In genomic region chr2:49625581-49625980, GRCm38 (mm10) we compare ENCODE assay signal across 20 mouse cellular contexts. TPM values are rescaled to one million over a fixed set of nuclear protein-coding genes. Genes with fewer than 3 reads are reported as not detected.
DNase-seq lines count a peak whose midpoint lies in the region; ATAC-seq and TF ChIP-seq lines count a peak whose summit lies in the region.
"Had no signal": no experiment of that assay in that cellular context is flagged by ENCODE, and none has a peak within 500 bp of the region (broad histone marks: within the 10 kb centered on the region; RNA-seq: fewer than 3 reads in every experiment).

No protein-coding gene starts in this region.

- no peaks in the 10 kb centered on the region for H3K9me3 ChIP-seq in embryonic facial prominence, embryonic 13.5 days
- no peaks in the 10 kb centered on the region; the same call in 1 of the 2 replicates for H3K9me3 ChIP-seq in embryonic facial prominence, embryonic 10.5 days
- H3K9me3 ChIP-seq in stomach, embryonic 16.5 days (replicated peaks; ENCODE audit: control insufficient read depth, low read length): no peaks in the 10 kb centered on the region
- no peaks in the 10 kb centered on the region for H3K9me3 ChIP-seq in stomach, postnatal 0 days (ENCODE audit: control insufficient read depth, low read length)
- H3K9me3 ChIP-seq: G1E; hindbrain, embryonic 15.5 days had no signal

- WGBS in embryonic facial prominence, embryonic 13.5 days: 69% methylated on average over 1 of the region's 1 CpGs
- 94% methylated on average over 1 of the region's 1 CpGs for WGBS in embryonic facial prominence, embryonic 10.5 days
- 50% methylated on average over 1 of the region's 1 CpGs for WGBS in stomach, embryonic 16.5 days
- 50% methylated on average over 1 of the region's 1 CpGs for WGBS in stomach, postnatal 0 days

- intact Hi-C loops in left cerebral cortex, postnatal 14 days (cut with DNase I): no loop called here
- intact Hi-C loops in left cerebral cortex, postnatal 36 days (cut with DNase I): no loop called here

- H3K36me3 ChIP-seq in embryonic facial prominence, embryonic 13.5 days: peaks cover 4% of the 10 kb centered on the region; the same call in 1 of the 2 replicates
- H3K36me3 ChIP-seq in embryonic facial prominence, embryonic 10.5 days (replicated peaks): peaks cover 56% of the 10 kb centered on the region
- H3K36me3 ChIP-seq in stomach, embryonic 16.5 days (ENCODE audit: control insufficient read depth, insufficient read depth, low read length): no peaks in the 10 kb centered on the region
- no peaks in the 10 kb centered on the region for H3K36me3 ChIP-seq in stomach, postnatal 0 days (ENCODE audit: control insufficient read depth, insufficient read depth, low read length)
- H3K36me3 ChIP-seq: G1E; heart, embryonic 12.5 days had no signal

- TF ChIP-seq CTCF in stomach, postnatal 0 days (IDR thresholded peaks at IDR 0.05; ENCODE audit: low read depth): no peak

- no peak overlapping the region for H3K4me2 ChIP-seq in embryonic facial prominence, embryonic 13.5 days
- no peak overlapping the region for H3K4me2 ChIP-seq in stomach, embryonic 16.5 days (ENCODE audit: low read depth, low read length)
- H3K4me2 ChIP-seq in stomach, postnatal 0 days (replicated peaks; ENCODE audit: low read depth): no peak overlapping the region
- H3K4me2 ChIP-seq: heart, embryonic 12.5 days; hindbrain, embryonic 15.5 days had no signal

- no peaks in the 10 kb centered on the region for H3K27me3 ChIP-seq in embryonic facial prominence, embryonic 13.5 days
- no peaks in the 10 kb centered on the region for H3K27me3 ChIP-seq in embryonic facial prominence, embryonic 10.5 days (replicated peaks; ENCODE audit: low read depth, poor library complexity, severe bottlenecking)
- H3K27me3 ChIP-seq in stomach, embryonic 16.5 days (ENCODE audit: control insufficient read depth, insufficient read depth, low read length): no peaks in the 10 kb centered on the region
- no peaks in the 10 kb centered on the region for H3K27me3 ChIP-seq in stomach, postnatal 0 days (ENCODE audit: control insufficient read depth, insufficient read depth, low read length)
- H3K27me3 ChIP-seq: hindbrain, embryonic 15.5 days had no signal

- peak overlapping the region; percentile 49; the same call in 1 of the 2 replicates for H3K27ac ChIP-seq in embryonic facial prominence, embryonic 13.5 days
- H3K27ac ChIP-seq in embryonic facial prominence, embryonic 10.5 days (replicated peaks): no peak overlapping the region
- H3K27ac ChIP-seq in stomach, embryonic 16.5 days (ENCODE audit: low read length): 0 out of 2 replicates have a peak overlapping the region, but pooled peaks have one; percentile 37
- no peak overlapping the region for H3K27ac ChIP-seq in stomach, postnatal 0 days (replicated peaks)
- H3K27ac ChIP-seq: gastrocnemius, adult 2 months; hindbrain, embryonic 15.5 days had no signal

- DNase-seq in embryonic facial prominence, embryonic 10.5 days (ENCODE audit: low spot score): no peak
- peak; percentile 3 to 56 for DNase-seq in left cerebral cortex, postnatal 14 days (ENCODE audit: low spot score in 2 of 2)
- no peak for DNase-seq in left cerebral cortex, postnatal 36 days (ENCODE audit: low spot score in 2 of 2)
- DNase-seq in stomach, postnatal 0 days (ENCODE audit: low spot score): no peak
- DNase-seq in kidney, postnatal 14 days: no peak
- DNase-seq: adrenal gland, postnatal 10 days; B cell, adult 2 months; cerebellum, adult 11-12 months; cerebellum, adult 9-10 months; cerebellum, postnatal 36 days; gastrocnemius, adult 2 months; gastrocnemius, postnatal 25 days had no signal

- no peak for ATAC-seq in embryonic facial prominence, embryonic 13.5 days (ENCODE audit: insufficient number of reproducible peaks, insufficient read depth, low FRiP score, low TSS enrichment, low read depth)
- no peak for ATAC-seq in stomach, embryonic 16.5 days (ENCODE audit: insufficient read depth, low FRiP score)
- ATAC-seq in stomach, postnatal 0 days (ENCODE audit: low FRiP score, low TSS enrichment): no peak
- ATAC-seq: CD4-positive, CD25-positive, alpha-beta regulatory T cell, adult 4 months; forebrain, embryonic 14.5 days had no signal

- H3K4me1 ChIP-seq in embryonic facial prominence, embryonic 13.5 days: peaks cover 33% of the 10 kb centered on the region
- H3K4me1 ChIP-seq in embryonic facial prominence, embryonic 10.5 days: peaks cover 16% of the 10 kb centered on the region
- no peaks in the 10 kb centered on the region; the same call in 1 of the 2 replicates for H3K4me1 ChIP-seq in stomach, embryonic 16.5 days (ENCODE audit: control insufficient read depth, insufficient read depth, low read length)
- no peaks in the 10 kb centered on the region for H3K4me1 ChIP-seq in stomach, postnatal 0 days (replicated peaks; ENCODE audit: control insufficient read depth, insufficient read depth)

- H3K4me3 ChIP-seq in embryonic facial prominence, embryonic 13.5 days: no peak overlapping the region
- no peak overlapping the region for H3K4me3 ChIP-seq in embryonic facial prominence, embryonic 10.5 days
- H3K4me3 ChIP-seq in stomach, embryonic 16.5 days (replicated peaks; ENCODE audit: low read length): no peak overlapping the region
- no peak overlapping the region for H3K4me3 ChIP-seq in stomach, postnatal 0 days (ENCODE audit: low read depth, low read length)
- H3K4me3 ChIP-seq: gastrocnemius, adult 2 months; heart, embryonic 12.5 days; hindbrain, embryonic 15.5 days had no signal

- no peak for TF ChIP-seq EP300 in stomach, postnatal 0 days (optimal IDR thresholded peaks at IDR 0.05)

- H3K9ac ChIP-seq in embryonic facial prominence, embryonic 13.5 days: no peak overlapping the region
- H3K9ac ChIP-seq in stomach, embryonic 16.5 days (ENCODE audit: low read length): no peak overlapping the region
- H3K9ac ChIP-seq in stomach, postnatal 0 days (ENCODE audit: low read length): no peak overlapping the region
- H3K9ac ChIP-seq: heart, embryonic 12.5 days; hindbrain, embryonic 15.5 days had no signal

RNA-seq across cellular contexts. Expression of gene Kif5c, which starts 6.5 kb away (rescaled TPM):
- polyA plus RNA-seq in embryonic facial prominence, embryonic 13.5 days (2015; fragmentation: Nextera tagmentation; extraction: Ambion mirVana): 9.0 and 10.1 TPM in 2 replicates
- polyA plus RNA-seq in embryonic facial prominence, embryonic 10.5 days (2016; fragmentation: Nextera tagmentation; extraction: Ambion mirVana): 30.4 and 30.8 TPM in 2 replicates
- 100 to 1,000 TPM; 532 to 560 TPM for total RNA-seq in left cerebral cortex, postnatal 14 days (2021)
- 100 to 1,000 TPM; 591 to 630 TPM for total RNA-seq in left cerebral cortex, postnatal 36 days (2021)
- polyA plus RNA-seq in stomach, embryonic 16.5 days (2015; fragmentation: Nextera tagmentation; extraction: Ambion mirVana): 4.8 and 5.9 TPM in 2 replicates
- 2.8 TPM in 2 replicates for polyA plus RNA-seq in stomach, postnatal 0 days (2015; fragmentation: Nextera tagmentation; extraction: Ambion mirVana)
- total RNA-seq: granulocyte monocyte progenitor cell, adult 5-6 weeks had no signal

Comparison
In these comparisons a context has a peak if more than half of its experiments do, and no peak if none do; other contexts are left out.
1. H3K27ac ChIP-seq: peak in embryonic facial prominence, embryonic 13.5 days (single experiment) and stomach, embryonic 16.5 days (single experiment); none in embryonic facial prominence, embryonic 10.5 days (single experiment) and stomach, postnatal 0 days (single experiment).
2. DNase-seq: peak in left cerebral cortex, postnatal 14 days (2 of 2); none in embryonic facial prominence, embryonic 10.5 days (single experiment), left cerebral cortex, postnatal 36 days (0 of 2), stomach, postnatal 0 days (single experiment) and kidney, postnatal 14 days (single experiment).